Mouse (Mus musculus): Measurements from ENCODE around the gene Cnih3.

The Cnih3 gene

DNA sequence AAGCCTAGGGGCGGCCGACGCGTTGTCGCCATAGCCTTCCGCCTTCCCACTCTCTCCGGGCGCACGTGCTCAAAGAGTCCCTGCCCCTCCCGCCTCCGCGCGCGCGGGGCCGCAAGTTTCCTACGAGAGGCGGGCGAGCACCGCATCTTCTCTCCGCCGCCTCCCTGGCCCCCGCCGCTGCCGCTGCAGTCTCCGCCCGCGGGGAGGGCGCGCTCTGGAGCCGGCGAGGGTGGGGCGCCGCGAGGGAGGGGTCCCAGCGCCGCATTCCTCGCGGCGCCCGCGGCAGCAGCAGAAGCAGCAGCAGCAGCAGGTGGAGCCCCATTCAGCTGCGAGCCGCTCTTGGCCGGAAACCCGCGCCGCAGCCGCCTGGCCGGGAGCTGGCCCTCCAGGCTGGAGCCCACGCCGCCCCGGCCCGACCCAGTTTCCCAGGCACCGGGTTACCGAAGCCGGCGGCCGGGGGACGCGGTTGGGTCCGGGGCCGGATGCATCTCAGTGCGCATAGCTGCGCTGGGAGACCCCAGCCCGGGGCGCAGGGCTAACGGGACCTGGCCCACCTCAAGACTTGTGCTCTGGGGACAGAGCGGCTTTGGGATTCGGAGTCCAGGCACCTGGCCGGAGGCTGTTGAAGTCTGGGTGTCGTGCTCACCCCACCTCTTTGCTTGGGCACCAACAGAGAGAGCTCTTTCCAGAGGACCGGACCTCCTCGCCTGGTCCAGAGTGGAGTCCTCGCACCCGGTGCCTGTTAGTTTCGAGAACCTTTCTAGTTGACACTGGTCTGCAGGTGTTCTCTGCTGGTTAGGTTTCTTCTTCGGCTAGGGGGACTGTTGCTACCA lies at the start of gene Cnih3:
TSS of gene Cnih3 (plus strand) at position 262 of the 833 bp plus-strand sequence.
- DNase-seq (ENCODE audit: low spot score in 2 of 2), result peak in 1 of 2 experiments; percentile 7

DNA sequence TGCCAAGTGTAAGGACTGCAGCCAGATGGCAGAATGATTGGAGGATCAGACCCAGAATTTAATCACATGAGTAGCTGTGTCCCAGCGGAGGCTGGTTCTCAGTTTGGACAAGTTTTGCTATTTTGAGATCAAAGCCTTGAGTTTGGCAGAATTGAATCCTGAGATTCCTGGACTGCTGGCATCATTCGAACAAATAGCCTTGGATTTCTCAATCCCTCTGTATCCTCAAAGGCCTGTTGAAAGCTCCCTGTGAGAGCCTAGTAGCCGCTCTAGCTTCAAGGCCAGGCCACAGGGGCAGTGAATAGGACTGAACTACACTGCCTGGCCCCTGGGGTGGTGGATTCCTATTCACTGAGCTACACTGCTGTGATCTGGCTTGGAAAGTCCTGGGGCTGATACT lies 44.4 kb upstream of the Cnih3 start:
- DNase-seq (ENCODE audit: low spot score in 2 of 2), result peak in 1 of 2 experiments; percentile 4

DNA sequence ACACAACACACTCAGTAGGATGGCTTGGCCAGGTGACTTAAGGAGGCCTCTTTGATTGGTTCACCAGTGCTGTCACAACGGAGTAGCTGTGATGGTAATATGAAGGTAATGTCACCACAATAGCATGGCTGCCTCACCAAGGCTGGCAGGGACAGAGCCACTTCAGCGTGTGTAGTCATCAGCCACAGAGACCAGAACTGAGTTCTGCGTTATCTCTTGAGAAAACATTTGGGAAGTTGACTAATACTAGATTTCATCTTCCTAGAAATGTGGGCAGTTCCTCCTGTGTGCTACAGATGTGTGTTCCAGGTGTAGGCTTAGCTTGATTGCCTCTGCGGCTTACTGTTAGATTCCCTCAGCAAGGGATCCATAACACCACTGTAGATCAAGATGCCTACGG lies 41.7 kb upstream of the Cnih3 start:
- DNase-seq (ENCODE audit: low spot score in 2 of 2), result no peak

DNA sequence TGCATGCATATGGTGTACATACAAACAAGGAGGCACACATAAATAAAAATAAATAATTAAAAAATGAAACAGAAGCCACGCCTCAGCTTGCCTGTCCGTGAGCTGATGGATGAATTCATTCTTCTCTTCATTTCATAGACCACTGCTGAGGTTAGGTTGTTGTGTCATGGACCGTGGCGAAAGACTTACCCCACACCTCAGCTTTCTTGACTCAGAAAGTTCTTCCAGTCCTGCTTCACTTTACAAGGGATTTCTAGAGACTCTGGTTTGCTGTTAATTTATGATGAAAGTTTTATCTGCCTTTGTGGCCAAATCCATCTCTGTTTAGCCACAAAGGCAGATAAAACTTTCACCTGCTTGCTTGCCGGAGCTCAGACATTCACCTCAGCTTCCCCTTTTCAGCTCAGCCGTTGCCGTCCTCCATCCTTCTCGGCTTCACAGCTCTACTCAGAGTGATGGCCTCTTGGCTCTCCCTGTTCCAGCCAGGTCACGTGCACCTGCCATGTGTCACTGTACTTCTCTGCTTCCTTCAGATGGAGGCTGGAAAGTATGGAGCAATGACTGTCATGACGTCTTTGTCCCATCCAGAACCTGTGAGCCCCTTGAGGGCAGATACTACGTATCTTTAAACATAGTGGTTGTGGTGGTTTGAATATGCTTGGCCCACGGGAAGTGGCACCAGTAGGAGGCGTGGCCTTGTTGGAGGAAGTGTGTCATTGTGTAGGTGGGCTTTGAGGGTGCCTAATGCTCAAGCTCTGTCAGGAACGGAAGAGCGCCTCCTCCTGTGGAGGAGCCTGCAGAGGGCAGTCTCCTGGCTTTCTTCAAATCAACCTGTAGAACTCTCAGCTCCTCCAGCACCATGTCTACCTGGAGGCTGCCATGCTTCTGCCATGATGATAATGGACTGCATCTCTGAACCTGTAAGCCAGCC lies 40.0 kb upstream of the Cnih3 start:
- no peak for DNase-seq (ENCODE audit: low spot score in 2 of 2)

DNA sequence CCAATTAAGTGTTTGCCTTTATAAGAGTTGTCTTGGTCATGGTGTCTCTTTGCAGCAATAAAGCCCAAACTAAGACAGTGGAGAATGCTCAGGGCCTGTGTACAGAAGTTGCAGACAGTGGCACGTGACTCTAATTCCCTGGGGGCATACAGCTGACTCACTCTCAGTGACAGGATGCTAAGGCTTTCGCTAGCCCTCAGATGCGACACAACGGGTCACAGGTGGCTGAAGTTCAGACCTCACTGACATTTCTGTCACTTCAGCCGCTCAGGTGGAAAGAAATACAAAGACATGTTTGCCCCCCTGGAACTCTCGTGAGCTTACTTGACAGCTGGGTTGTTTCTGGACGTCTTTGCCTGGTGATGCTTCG lies 39.4 kb upstream of the Cnih3 start:
- no peak for DNase-seq (ENCODE audit: low spot score in 2 of 2)

DNA sequence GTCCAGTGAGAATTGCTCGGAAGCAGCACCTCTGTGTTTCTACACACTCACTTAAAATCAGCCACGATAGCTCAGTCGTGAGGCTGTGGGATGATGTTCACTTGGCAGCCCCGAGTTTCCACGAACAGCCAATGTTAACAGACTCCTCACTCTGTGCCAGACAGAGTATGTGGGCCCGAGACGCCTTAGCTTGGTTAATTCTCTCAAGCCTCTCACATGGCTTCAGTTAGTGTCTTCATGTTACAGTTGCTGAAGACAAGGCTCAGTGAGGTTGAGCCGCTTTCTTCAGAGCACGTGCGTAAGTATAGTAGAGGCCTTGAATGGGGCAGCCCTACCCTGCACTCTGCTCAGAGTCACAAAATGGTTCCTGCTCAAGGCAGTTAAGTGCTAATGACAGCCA lies 38.1 kb upstream of the Cnih3 start:
- no peak for DNase-seq (ENCODE audit: low spot score in 2 of 2)

DNA sequence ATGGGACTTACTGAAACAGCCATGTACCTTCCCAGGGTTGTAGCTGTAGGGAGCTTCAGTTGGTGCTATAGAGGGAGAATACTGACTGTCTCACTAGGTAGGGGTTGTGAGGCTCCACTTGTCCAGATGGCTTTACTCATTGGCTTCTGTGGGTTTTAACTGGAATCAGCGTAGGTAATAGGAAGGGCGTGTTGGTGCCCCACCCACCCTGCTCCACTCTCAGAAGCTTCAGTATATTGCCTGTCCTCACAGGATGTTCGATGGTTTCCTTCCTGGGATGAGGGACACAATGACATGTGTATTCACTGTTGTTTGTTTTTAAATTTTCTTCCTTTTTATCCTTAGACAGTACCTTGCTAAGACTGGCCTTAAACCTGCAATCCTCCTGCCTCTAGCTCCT lies 37.1 kb upstream of the Cnih3 start:
- no peak for DNase-seq (ENCODE audit: low spot score in 2 of 2)

DNA sequence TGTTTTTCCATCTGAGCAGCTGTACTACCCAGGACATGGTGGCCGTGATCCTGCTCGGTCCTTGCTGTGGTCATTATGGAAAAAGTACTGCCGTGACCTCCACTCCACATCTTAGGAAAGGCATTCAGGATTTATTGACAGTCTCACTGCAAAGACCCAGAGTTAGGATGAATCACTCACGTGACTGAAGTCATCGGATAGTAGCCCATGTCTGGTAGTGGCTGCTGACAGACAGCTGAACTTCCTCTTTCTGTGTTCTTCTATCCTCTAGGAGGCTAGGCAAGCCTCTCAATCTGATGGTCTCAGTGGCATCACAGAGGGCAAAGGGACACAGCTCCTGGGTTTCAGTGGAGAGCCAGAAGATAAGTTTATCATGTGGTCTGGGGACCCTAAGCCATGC lies 35.9 kb upstream of the Cnih3 start:
- DNase-seq (ENCODE audit: low spot score in 2 of 2), result no peak

DNA sequence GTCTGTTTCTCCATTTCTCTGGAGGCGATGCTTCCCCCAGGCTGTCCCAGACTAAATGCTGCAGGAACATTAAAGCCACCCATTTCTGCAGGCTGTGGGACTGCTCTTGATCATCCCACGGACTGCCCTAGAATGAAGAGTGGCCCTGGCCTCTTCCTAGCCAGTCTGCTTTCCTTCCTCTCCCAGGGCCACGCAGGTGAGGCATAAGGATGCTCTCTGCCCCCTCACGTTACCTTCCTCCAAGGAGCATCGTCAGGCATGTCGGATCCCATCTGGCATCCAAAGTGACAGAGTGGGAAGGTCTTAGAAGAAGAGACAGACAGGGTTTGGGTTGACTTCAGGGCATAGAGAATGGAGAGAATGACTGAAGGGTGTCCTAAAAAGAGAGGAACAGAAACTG lies 33.0 kb upstream of the Cnih3 start:
- no peak for DNase-seq (ENCODE audit: low spot score in 2 of 2)

DNA sequence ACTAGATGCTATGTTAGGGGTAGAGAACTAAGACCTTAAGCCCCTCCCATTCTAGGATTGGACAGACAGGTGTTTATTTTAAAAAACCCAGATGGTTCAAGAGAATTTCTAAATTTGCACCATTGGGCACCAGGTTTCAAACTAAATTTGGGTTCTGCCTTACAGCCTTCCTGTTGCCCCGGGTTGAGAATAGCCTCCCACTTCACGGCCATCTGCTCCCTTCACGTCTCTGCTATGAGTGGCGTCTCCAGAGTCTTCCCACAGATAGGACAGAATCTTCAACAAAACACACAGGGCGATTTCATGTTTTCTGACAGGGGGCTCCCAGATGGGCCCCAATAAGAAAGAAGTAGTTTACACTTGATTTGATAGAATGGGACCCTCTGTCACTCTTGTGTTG lies 31.3 kb upstream of the Cnih3 start:
- no peak for DNase-seq (ENCODE audit: low spot score in 2 of 2)

DNA sequence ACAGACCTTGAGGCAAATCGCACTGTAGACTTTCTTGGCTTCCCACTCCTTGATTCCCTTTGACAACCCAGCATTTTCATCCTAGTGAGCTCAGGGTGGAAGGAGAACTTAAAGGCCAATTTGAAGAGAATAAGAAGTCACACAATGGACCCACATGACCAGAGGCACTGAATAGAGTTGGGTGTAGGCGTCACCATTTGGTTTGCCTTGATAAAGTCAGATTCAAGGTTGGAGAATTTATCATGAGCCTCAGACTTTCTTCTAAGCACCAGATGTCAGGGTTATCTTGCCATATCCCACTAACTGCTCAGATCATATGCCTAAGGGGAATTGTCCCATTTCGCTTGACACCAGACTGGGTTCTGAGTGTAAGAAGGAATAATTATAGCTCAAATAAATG lies 29.3 kb upstream of the Cnih3 start:
- DNase-seq (ENCODE audit: low spot score in 2 of 2), result no peak

DNA sequence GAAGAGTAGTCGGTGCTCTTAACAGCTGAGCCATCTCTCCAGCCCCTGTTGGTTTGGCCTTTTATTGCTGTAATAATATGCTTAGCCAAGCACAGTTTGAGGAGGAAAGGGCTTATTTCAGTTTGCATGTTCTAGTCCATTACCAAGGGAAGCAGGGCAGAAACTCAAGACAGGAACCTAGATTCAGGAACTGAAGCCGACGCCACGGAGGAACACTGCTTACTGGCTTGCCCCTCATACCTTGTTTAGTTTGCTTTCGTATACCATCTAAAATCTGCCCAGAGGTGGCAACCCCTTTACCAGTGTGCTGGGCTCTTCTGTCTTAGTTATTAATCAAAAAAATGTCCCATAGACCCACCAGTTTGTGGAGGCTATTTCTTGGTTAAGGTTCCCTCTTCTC lies 25.3 kb upstream of the Cnih3 start:
- no peak for DNase-seq (ENCODE audit: low spot score in 2 of 2)

DNA sequence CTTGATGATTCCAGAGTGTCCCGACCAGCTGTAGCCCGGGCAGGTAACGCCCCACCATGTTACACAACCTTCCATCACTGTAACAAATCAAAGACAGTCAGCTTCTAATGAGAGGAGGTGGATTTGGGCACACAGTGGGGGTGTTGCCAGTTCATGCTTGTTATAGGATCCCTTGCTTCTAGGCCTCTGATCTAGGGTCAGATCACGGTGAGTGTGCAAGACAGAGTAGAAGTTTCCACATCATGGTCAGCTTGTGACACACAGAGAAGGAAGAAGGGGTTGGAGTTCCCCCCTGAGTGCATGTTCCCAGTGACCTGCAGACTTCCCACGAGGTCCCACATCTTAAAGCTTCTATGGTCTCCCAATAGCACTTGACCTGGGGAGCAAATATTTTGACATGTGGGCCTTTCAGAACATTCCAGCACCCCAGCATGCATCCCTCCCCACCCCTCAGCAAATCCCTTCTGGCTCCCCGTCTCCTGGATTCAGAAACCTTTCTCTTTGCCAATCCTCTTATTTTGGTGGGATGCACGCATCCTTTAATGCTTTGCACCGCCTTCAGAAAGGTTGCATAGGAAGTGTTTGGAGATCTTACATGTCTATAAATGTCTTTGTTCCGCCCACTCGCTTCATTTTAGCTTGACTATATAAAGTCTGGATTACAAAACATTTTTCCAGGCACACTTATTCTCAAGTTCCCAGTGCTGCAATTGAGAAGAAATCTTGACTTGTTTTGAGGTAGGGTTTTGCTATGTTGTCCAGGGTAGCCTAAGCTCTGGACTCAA lies 24.6 kb upstream of the Cnih3 start:
- no peak for DNase-seq (ENCODE audit: low spot score in 2 of 2)

DNA sequence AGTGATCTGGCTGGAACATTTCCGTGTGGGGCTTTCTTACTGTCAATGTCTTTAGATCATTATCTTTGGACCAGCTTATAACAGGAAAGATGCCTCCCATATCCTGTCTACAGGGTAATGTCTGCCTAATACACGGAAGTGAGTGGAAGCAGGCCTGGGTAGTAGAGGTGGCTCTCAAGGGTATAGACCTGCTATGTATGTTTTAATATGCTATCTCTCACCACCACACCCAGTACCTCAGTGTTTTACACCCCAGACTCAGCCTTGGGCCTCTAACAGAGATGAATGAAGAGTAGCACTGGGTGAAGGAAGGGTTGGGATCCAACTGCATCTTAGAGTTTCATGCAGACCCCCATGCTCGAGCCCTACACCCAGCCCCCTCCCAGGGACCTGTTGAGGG lies 23.3 kb upstream of the Cnih3 start:
- no peak for DNase-seq (ENCODE audit: low spot score in 2 of 2)

DNA sequence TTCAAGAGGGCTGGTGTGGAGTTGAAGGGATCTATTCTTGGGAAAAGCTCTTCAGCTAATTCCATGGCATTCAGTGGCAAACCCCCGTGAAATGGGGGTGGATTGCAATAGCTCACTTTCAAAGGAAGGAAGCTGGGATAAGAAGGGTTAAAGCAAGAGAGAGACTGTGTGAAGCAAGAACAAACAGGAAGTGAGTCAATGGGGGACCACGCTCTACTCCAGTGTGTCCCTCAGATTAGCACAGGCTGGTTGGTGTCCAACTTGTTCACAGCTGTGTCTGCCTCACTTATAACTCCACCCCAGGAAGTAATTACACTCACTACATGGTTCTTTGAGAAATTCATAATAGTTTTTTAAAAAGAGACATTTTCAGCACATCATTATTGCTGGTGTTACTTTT lies 19.8 kb upstream of the Cnih3 start:
- DNase-seq (ENCODE audit: low spot score in 2 of 2), result no peak

DNA sequence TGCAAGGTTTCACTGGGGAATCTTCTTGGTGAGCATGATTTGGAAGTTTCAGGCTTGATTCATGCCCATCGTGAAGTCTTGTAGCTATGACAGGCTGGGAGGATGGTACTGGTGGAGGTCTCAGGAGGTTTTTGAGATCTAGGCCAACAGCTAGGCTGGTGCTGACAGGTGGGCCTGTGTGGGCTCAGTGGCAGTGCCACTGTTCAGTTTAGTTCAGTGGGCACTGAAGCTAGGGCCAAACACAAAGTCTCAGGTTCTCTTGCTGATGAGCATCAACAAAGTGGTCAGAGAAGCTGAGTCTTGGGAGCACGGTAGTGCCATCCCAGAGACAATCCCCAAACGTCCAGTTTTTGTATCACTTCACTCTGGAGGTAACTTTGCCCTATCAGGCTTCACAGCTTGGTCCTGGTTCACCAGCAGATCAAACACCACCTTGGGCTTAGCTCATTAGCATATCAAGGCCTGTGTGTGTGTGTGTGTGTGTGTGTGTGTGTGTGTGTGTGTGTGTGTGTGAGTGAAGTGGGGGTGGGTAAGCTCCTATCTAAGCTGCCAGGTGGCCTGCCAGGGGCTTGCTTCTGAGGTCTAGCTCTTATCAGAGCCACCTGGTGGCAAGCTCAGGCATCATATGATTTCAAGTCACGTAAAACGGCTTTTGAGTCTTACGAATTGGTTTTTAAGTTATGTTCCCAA lies 18.0 kb upstream of the Cnih3 start:
- DNase-seq (ENCODE audit: low spot score in 2 of 2), result no peak

DNA sequence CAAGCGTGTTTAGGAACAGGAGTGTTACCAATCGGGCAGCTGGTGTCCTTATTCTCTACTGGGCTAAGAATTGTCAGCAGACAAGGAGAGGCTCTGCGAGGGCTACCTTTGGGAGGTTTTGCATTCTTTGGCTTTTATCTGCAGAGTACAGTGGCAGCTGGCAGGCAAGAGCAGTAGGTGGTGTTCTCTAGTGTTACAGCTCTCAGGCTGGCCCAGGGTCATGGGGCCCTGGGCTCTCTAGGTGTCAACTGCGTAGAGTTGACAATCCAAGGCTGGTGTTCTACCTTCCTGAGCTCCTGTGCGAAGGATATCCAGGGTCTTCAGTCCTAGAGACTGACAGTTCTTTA lies 17.4 kb upstream of the Cnih3 start:
- DNase-seq (ENCODE audit: low spot score in 2 of 2), result no peak

DNA sequence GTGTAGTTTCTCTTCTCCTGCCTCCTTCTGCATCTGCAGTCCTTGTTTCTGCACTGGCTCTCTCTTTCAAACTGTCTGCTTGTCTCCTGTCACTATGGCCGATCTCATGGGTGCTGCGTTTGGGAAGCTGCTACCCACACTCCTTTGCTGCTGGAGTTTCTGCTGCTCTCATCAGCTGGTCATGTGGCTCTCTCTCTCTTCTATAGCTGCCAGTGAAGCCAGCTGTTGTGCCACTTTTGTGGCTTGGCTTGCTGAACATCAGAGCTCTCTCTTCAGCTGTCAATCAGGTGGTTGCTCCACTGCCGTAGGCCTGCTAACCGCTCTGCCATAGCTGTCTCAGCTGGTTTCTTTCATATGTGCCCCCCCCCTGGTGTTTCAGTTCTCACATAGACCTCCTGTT lies 17.0 kb upstream of the Cnih3 start:
- DNase-seq (ENCODE audit: low spot score in 2 of 2), result no peak

DNA sequence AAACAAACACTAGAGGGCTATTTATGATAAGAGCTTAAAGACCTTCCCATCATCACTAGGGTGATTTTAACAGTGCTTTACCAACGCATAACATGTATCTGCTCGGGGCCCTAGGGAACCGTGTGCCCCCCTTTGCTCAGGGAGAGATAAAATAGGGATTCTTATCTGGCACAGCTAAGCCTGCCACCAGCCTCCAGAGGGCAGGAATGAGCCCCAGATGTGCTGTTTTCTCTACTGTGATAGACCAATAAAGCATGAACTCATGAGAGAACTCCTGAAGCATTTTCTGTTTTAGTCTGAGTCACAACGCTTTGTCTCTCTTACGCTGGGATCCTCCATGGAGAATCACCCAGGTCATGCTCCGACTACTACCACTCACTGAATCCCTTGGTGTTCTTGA lies 15.6 kb upstream of the Cnih3 start:
- DNase-seq (ENCODE audit: low spot score in 2 of 2), result no peak

DNA sequence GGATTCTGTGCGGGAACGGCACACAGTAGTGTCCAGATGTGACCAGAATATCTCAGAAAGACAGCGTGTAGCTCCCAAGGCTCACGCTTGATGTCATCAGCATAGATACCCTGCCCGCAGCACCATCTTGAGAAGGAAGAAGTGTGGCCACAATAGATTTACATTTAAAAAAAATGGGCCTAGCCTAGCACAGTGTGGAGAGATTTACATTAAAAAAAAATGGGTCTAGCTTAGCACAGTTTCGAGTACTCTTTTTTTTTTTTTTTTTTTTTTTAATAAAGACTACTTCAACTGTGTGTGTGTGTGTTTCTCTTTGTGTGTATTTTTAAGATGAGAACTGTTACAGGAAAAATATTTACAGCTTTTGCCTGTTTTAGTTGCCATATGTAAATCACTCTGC lies 13.3 kb upstream of the Cnih3 start:
- DNase-seq (ENCODE audit: low spot score in 2 of 2), result no peak

DNA sequence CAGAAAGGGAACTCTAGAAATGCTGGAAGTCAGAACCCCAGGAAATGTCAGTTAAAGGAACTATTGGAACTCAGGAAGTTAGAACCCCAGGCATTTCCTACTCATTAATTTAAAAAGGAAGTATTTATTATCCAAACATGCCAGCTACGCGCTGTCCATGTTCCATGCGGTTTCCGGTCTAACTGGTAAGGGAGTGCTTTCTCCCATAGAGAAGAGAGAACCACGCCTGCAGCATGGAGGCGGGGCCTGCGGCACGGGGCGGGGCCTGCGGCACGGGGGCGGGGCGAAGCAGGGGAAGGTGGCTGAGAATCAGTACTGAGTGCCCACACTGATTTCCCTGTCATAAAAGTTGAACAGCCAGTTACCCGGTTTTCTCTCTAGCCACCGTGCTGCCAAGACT lies 6.9 kb upstream of the Cnih3 start:
- DNase-seq (ENCODE audit: low spot score in 2 of 2), result peak; percentile 13 to 35

DNA sequence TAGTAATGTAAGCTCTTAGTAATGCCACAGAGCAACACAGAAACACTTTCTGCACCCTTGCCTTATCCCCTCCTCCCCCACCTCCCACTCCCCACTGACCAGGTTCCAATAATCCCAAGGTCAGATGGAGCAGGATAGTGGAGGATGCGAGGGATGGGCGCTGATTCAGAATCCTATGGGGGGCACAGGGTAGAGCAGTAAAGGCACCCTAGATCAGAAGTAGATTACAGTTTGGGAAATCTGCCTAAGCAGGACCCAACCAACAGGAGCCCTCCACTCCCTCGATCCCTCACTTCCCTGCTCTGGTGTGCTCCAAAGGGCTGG lies 423 bp upstream of the Cnih3 start:
- DNase-seq (ENCODE audit: low spot score in 2 of 2), result no peak

Data from urinary bladder, postnatal 36 days (tissue).